8 mouse cellular contexts compared by ENCODE assay signal in genomic region chr7:31126211-31126751, GRCm38 (mm10). TPM values are rescaled to one million over a fixed set of nuclear protein-coding genes. Genes with fewer than 3 reads are reported as not detected.
DNase-seq lines count a peak whose midpoint lies in the region; ATAC-seq and TF ChIP-seq lines count a peak whose summit lies in the region.

No protein-coding gene starts in this region.

- peak overlapping the region; percentile 95 for H3K4me2 ChIP-seq in heart, postnatal 0 days (ENCODE audit: low read depth, low read length)
- H3K4me2 ChIP-seq in midbrain, embryonic 11.5 days, result peak overlapping the region; percentile 86

- WGBS in heart, postnatal 0 days, result under 1% methylated on average over 50 of the region's 53 CpGs
- WGBS in midbrain, embryonic 11.5 days, result under 1% methylated on average over 53 of the region's 53 CpGs

- H3K9me3 ChIP-seq in heart, postnatal 0 days (replicated peaks; ENCODE audit: control insufficient read depth, low read length), result no peaks in the 10 kb centered on the region
- H3K9me3 ChIP-seq in midbrain, embryonic 11.5 days (ENCODE audit: control insufficient read depth, low read length), result no peaks in the 10 kb centered on the region

- peak; percentile 34 for DNase-seq in embryo, embryonic 9.5 days (ENCODE audit: extremely low spot score)
- no peak for DNase-seq in embryo, embryonic 10.5 days (ENCODE audit: low spot score)
- no peak for DNase-seq in testis, postnatal 10 days (ENCODE audit: low spot score)
- no peak for DNase-seq in heart, postnatal 0 days (ENCODE audit: low spot score)
- peak; percentile 88 for DNase-seq in midbrain, embryonic 11.5 days (ENCODE audit: low spot score, missing footprints)
- DNase-seq in spleen, postnatal 4 days (ENCODE audit: low spot score in 2 of 2), result no peak
- no peak for DNase-seq in T-cell, adult 2 months (ENCODE audit: low spot score)

- no peak for TF ChIP-seq POLR2A in testis, adult 2 months (IDR thresholded peaks at IDR 0.05; ENCODE audit: control insufficient read depth, low read depth, low read length)

- no peak for TF ChIP-seq CTCF in testis, adult 2 months (IDR thresholded peaks at IDR 0.05; ENCODE audit: control insufficient read depth, insufficient read depth, insufficient replicate concordance, low read depth, low read length)
- TF ChIP-seq CTCF in heart, postnatal 0 days (IDR thresholded peaks at IDR 0.05; ENCODE audit: low read depth), result no peak

- no peak for TF ChIP-seq EP300 in heart, postnatal 0 days (IDR thresholded peaks at IDR 0.05; ENCODE audit: low read depth)

- H3K27me3 ChIP-seq in testis, adult 2 months (ENCODE audit: control insufficient read depth, insufficient read depth, low read length), result no peaks in the 10 kb centered on the region; the same call in 1 of the 2 replicates
- H3K27me3 ChIP-seq in heart, postnatal 0 days (ENCODE audit: control insufficient read depth, insufficient read depth, low read length), result 0 out of 2 replicates have a peak, but pooled peaks cover 18% of the 10 kb centered on the region
- H3K27me3 ChIP-seq in midbrain, embryonic 11.5 days (ENCODE audit: control insufficient read depth, insufficient read depth, low read length), result peaks cover 33% of the 10 kb centered on the region

- no peaks in the 10 kb centered on the region for H3K36me3 ChIP-seq in testis, adult 2 months (ENCODE audit: control insufficient read depth, insufficient read depth, low read length)
- H3K36me3 ChIP-seq in heart, postnatal 0 days (replicated peaks; ENCODE audit: control insufficient read depth, insufficient read depth, low read length), result peaks cover 28% of the 10 kb centered on the region
- peaks cover 21% of the 10 kb centered on the region for H3K36me3 ChIP-seq in midbrain, embryonic 11.5 days (ENCODE audit: control insufficient read depth, insufficient read depth, low read length)

- ATAC-seq in heart, postnatal 0 days (ENCODE audit: insufficient read depth, low read depth), result peak; percentile 24; the same call in 1 of the 2 replicates
- peak; percentile 22; the same call in 1 of the 2 replicates for ATAC-seq in midbrain, embryonic 11.5 days (ENCODE audit: low FRiP score)

- H3K9ac ChIP-seq in heart, postnatal 0 days (replicated peaks; ENCODE audit: low read depth, low read length), result peak overlapping the region; percentile 59
- peak overlapping the region; percentile 33; the same call in 1 of the 2 replicates for H3K9ac ChIP-seq in midbrain, embryonic 11.5 days (ENCODE audit: low read length)

- no peak overlapping the region for H3K27ac ChIP-seq in testis, adult 2 months (ENCODE audit: control insufficient read depth, insufficient read depth, low read depth, low read length)
- H3K27ac ChIP-seq in heart, postnatal 0 days (ENCODE audit: low read depth), result no peak overlapping the region
- no peak overlapping the region; the same call in 1 of the 2 replicates for H3K27ac ChIP-seq in midbrain, embryonic 11.5 days (ENCODE audit: low read depth, low read length)

- H3K4me3 ChIP-seq in testis, adult 2 months (ENCODE audit: control insufficient read depth, low read depth, low read length), result peak overlapping the region; percentile 70
- H3K4me3 ChIP-seq in heart, postnatal 0 days (ENCODE audit: low read depth, low read length), result peak overlapping the region; percentile 61
- peak overlapping the region; percentile 46 for H3K4me3 ChIP-seq in midbrain, embryonic 11.5 days (ENCODE audit: low read depth, low read length)

- peaks cover 12% of the 10 kb centered on the region for H3K4me1 ChIP-seq in testis, adult 2 months (ENCODE audit: control insufficient read depth, insufficient read depth, low read length)
- peaks cover 5% of the 10 kb centered on the region for H3K4me1 ChIP-seq in heart, postnatal 0 days (ENCODE audit: control insufficient read depth, insufficient read depth)
- peaks cover 14% of the 10 kb centered on the region for H3K4me1 ChIP-seq in midbrain, embryonic 11.5 days (ENCODE audit: control insufficient read depth, insufficient read depth, low read length)

RNA-seq across cellular contexts. Expression of gene Scn1b, which starts 0.5 kb away (rescaled TPM):
- polyA plus RNA-seq in testis, adult 2 months (2012; rRNA removed), result 1.4 and 1.8 TPM in 2 replicates
- total RNA-seq in heart, postnatal 0 days (2014; rRNA removed; ENCODE audit: low replicate concordance), result 4.7 and 28.3 TPM in 2 replicates
- polyA plus RNA-seq in heart, postnatal 0 days (2015; fragmentation: Nextera tagmentation; extraction: Ambion mirVana), result 4.2 and 5.3 TPM in 2 replicates
- 0.52 and 1.1 TPM in 2 replicates for polyA plus RNA-seq in midbrain, embryonic 11.5 days (2014; fragmentation: Nextera tagmentation; extraction: Ambion mirVana)

RNA-seq across cellular contexts. Expression of gene Hpn, which starts 11.2 kb away (rescaled TPM):
- polyA plus RNA-seq in testis, adult 2 months (2012; rRNA removed), result 0.73 and 2.1 TPM in 2 replicates
- 6.7 and 10.5 TPM in 2 replicates for total RNA-seq in heart, postnatal 0 days (2014; rRNA removed; ENCODE audit: low replicate concordance)
- polyA plus RNA-seq in heart, postnatal 0 days (2015; fragmentation: Nextera tagmentation; extraction: Ambion mirVana), result 1.3 and 1.7 TPM in 2 replicates
- 0.44 and 1.2 TPM in 2 replicates for polyA plus RNA-seq in midbrain, embryonic 11.5 days (2014; fragmentation: Nextera tagmentation; extraction: Ambion mirVana)

RNA-seq across cellular contexts. Expression of gene Gramd1a, which starts 29.4 kb away (rescaled TPM):
- polyA plus RNA-seq in testis, adult 2 months (2012; rRNA removed), result 35.1 and 35.3 TPM in 2 replicates
- total RNA-seq in heart, postnatal 0 days (2014; rRNA removed; ENCODE audit: low replicate concordance), result 53.9 and 57.2 TPM in 2 replicates
- 25.9 and 27.0 TPM in 2 replicates for polyA plus RNA-seq in heart, postnatal 0 days (2015; fragmentation: Nextera tagmentation; extraction: Ambion mirVana)
- polyA plus RNA-seq in midbrain, embryonic 11.5 days (2014; fragmentation: Nextera tagmentation; extraction: Ambion mirVana), result 104 and 109 TPM in 2 replicates

RNA-seq across cellular contexts. Expression of gene Fxyd3, which starts 49.8 kb away (rescaled TPM):
- polyA plus RNA-seq in testis, adult 2 months (2012; rRNA removed), result 0.64 and 6.4 TPM in 2 replicates
- 0.81 and 0.92 TPM in 2 replicates for total RNA-seq in heart, postnatal 0 days (2014; rRNA removed; ENCODE audit: low replicate concordance)
- polyA plus RNA-seq in heart, postnatal 0 days (2015; fragmentation: Nextera tagmentation; extraction: Ambion mirVana), result 0.66 and 2.4 TPM in 2 replicates
- 1.8 and 2.3 TPM in 2 replicates for polyA plus RNA-seq in midbrain, embryonic 11.5 days (2014; fragmentation: Nextera tagmentation; extraction: Ambion mirVana)

Comparison
In these comparisons a context has a peak if more than half of its experiments do, and no peak if none do; other contexts are left out.
1. DNase-seq: peak in embryo, embryonic 9.5 days (single experiment) and midbrain, embryonic 11.5 days (single experiment); none in embryo, embryonic 10.5 days (single experiment), testis, postnatal 10 days (single experiment), heart, postnatal 0 days (single experiment), spleen, postnatal 4 days (0 of 2) and T-cell, adult 2 months (single experiment).
2. Peak in every context shown above with its lines, with median percentiles within 50 percentile points of each other: H3K4me3 ChIP-seq.